Mouse (Mus musculus) liver, adult 2 months (tissue): Measurements from ENCODE around the gene Serpini1.

Experiments used
- CTCF ChIP-seq: fragments of 200-500 bp; IDR thresholded peaks from 2 replicates; pipeline ENCODE4 v1.5.1; 2011; ENCODE audit warnings: low read depth, low read length, control low read depth
- POLR2A ChIP-seq: fragments of 200-500 bp; IDR thresholded peaks from 2 replicates; pipeline ENCODE4 v1.6.1; 2011; ENCODE audit warnings: low read length, control low read depth; ENCODE audit not compliant: insufficient read depth; ENCODE audit errors: extremely low read depth

GRCm38 (mm10) chr3:75544287-75544686 is 13.1 kb upstream of the Serpini1 start:
- no peak for TF ChIP-seq CTCF
- TF ChIP-seq POLR2A: no peak
